Mouse (Mus musculus) intestine, embryonic 14.5 days (tissue): ENCODE measurements around the gene Kdm1a. TPM values are rescaled to one million over a fixed set of nuclear protein-coding genes. Genes with fewer than 3 reads are reported as not detected.

ENCODE experiments used
- ATAC-seq: fragments of 200-750 bp; cut with Nextera tagmentation; replicated peaks from 2 replicates; pipeline ENCODE4 v1.8.0; 2017; ENCODE audit warnings: low read depth, moderate number of reproducible peaks, moderate TSS enrichment, moderate library complexity; ENCODE audit not compliant: low FRiP score, low TSS enrichment
- DNase-seq: peaks from one replicate; pipeline ENCODE4 v3.0.0-alpha.2; 2018; ENCODE audit warnings: low spot score
- H3K27ac ChIP-seq: fragments of 300-500 bp; sonication (generic); 2 replicates; pipeline ENCODE4 v1.5.1; 2014; ENCODE audit warnings: low read depth, mild to moderate bottlenecking, control low read depth
- H3K27me3 ChIP-seq: fragments of 300-500 bp; sonication (generic); replicated peaks from 2 replicates; pipeline ENCODE4 v1.6.1; 2014; ENCODE audit warnings: low read length, control low read depth; ENCODE audit not compliant: control insufficient read depth, insufficient read depth
- H3K36me3 ChIP-seq: fragments of 300-500 bp; sonication (generic); 2 replicates; pipeline ENCODE4 v1.6.1; 2014; ENCODE audit warnings: low read length, control low read depth; ENCODE audit not compliant: control insufficient read depth, insufficient read depth
- H3K4me1 ChIP-seq: fragments of 300-500 bp; sonication (generic); replicated peaks from 2 replicates; pipeline ENCODE4 v1.6.1; 2014; ENCODE audit warnings: low read length, control low read depth, mixed read lengths; ENCODE audit not compliant: control insufficient read depth, insufficient read depth
- H3K4me2 ChIP-seq: fragments of 300-500 bp; sonication (generic); 2 replicates; pipeline ENCODE4 v1.6.1; 2014; ENCODE audit warnings: low read length
- H3K4me3 ChIP-seq: fragments of 300-500 bp; sonication (generic); 2 replicates; pipeline ENCODE4 v1.5.1; 2014; ENCODE audit warnings: low read depth, low read length, control low read depth, mixed read lengths
- H3K9ac ChIP-seq: fragments of 300-500 bp; sonication (generic); 2 replicates; pipeline ENCODE4 v1.6.1; 2014; ENCODE audit warnings: mild to moderate bottlenecking, low read length
- H3K9me3 ChIP-seq: fragments of 300-500 bp; sonication (generic); 2 replicates; pipeline ENCODE4 v1.6.1; 2016; ENCODE audit warnings: low read length, control low read depth; ENCODE audit not compliant: control insufficient read depth
- WGBS: fragments of 180-500 bp; shearing (Covaris S2); extraction: QIAGEN DNeasy Blood & Tissue Kit; methylation state at CpG from one replicate; pipeline ENCODE4 v1.1.7; 2014; 5-methylcytosine and 5-hydroxymethylcytosine counted together
- polyA plus RNA-seq: library from polyadenylated mRNA; unstranded; fragments of >200 nt; fragmentation: Nextera tagmentation; extraction: Ambion mirVana; gene quantifications from 2 replicates; pipeline ENCODE4 v1.2.1, GENCODE M21; 2014

The Kdm1a gene
- polyA plus RNA-seq, 1 experiment from 2014 or later, result 54.8 TPM

DNA sequence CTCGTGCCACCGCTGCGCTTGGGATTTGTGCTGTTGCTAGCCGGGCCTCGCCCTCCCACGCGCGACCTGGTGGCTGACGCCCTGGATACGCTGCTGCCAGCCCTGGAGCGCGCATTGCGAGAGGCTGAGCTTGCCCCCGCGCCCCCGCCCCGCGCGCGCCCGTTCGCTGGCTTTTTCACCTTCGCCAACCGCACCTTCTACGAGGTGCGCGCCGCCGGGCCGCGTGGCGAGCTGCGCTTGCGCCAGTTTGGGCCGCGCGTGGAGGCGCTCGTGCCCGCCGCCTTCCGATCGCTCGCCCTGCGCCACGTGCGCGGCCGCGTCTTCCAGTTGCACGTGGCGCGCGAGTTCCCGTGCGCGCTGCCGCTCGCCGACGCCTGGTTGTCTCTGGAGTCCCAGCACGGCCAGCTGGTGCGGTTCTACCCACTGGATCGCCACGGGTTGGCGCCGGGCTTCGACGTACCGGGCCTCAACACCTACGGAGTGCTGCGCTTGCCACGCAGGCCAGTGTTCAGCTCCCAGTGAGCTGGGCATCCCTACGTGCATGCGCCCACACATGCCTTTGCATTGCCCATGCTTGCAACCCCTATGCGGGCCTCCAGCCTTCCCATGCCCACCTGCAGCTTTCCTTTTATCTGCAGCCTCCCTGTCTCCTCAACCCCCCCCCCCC, 35.2 kb upstream of the Kdm1a start:
- peak overlapping the region; percentile 98 for H3K4me2 ChIP-seq
- H3K4me1 ChIP-seq, result peaks cover 11% of the 10 kb centered on the region; the same call in 1 of the 2 replicates
- WGBS, result 3% methylated on average over 76 of the region's 76 CpGs
- no peaks in the 10 kb centered on the region for H3K36me3 ChIP-seq
- H3K9ac ChIP-seq, result peak overlapping the region; percentile 57
- no peaks in the 10 kb centered on the region for H3K9me3 ChIP-seq
- H3K4me3 ChIP-seq, result peak overlapping the region; percentile 53
- ATAC-seq (peak; percentile 41; the same call in 1 of the 2 replicates), DNase-seq (peak; percentile 73)
- no peak overlapping the region for H3K27ac ChIP-seq
- peaks cover 27% of the 10 kb centered on the region for H3K27me3 ChIP-seq

DNA sequence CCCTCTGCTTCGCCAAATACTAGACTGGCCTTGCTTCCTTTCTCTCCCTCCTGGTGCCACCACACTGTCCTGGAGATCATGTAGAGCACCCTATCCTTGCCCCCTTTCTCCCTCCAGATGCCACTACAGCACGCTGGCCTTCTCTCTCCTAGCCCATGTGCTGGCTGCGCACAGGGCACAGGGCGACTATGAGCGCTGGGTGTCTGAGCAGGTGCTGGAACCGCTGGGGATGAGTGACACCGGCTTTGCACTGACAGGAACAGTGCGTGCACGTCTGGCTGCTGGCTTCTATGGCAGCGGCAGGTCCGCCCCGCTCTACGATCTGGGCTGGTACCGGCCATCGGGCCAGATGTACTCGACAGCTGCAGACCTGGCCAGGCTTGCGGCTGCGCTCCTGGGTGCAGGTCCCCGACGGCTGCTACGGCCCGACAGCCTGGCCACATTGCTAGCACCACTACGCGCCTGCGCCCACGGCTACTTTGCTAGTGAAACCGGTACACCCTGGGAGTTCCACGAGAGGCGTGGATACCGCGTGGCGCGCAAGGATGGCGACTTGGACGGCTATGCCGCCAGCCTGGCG, 34.5 kb upstream of the Kdm1a start:
- peaks cover 27% of the 10 kb centered on the region for H3K27me3 ChIP-seq
- peak overlapping the region; percentile 57 for H3K9ac ChIP-seq
- peaks cover 11% of the 10 kb centered on the region; the same call in 1 of the 2 replicates for H3K4me1 ChIP-seq
- H3K4me3 ChIP-seq, result peak overlapping the region; percentile 53
- 18% methylated on average over 37 of the region's 37 CpGs for WGBS
- peak overlapping the region; percentile 98 for H3K4me2 ChIP-seq
- H3K9me3 ChIP-seq, result no peaks in the 10 kb centered on the region
- DNase-seq (peak; percentile 70), ATAC-seq (no peak)
- no peak overlapping the region for H3K27ac ChIP-seq
- no peaks in the 10 kb centered on the region for H3K36me3 ChIP-seq

GRCm38 (mm10) chr4:136636511-136636910, 34.0 kb upstream of the Kdm1a start:
- WGBS, result 58% methylated on average over 5 of the region's 5 CpGs

DNA sequence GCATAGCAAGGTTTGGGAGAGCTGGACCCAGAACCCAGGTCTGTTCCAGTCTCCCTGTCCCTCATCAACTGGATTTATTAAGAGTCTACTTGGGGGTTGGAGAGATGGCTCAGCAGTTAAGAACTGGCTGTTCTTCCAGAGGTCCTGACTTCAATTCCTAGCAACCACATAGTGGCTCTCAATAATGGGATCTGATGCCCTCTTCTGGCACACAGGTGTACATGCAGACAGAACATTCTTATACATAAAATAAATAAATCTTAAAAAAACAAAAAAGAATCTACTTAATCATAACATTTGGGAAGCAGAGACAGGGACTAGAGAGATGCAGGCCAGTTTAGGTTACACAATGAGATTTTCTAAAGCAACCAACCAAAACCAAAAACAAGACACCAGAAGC, 33.5 kb upstream of the Kdm1a start:
- H3K9me3 ChIP-seq, result no peaks in the 10 kb centered on the region

More at GRCm38 (mm10) chr4:136636511-136636910, 34.0 kb upstream of the Kdm1a start:
- DNase-seq (no peak), ATAC-seq (no peak)
- Histone ChIP-seq H3K9me3 (no peaks in the 10 kb centered on the region), H3K36me3 (no peaks in the 10 kb centered on the region), H3K4me2 (no peak overlapping the region), H3K9ac (no peak overlapping the region), H3K27ac (no peak overlapping the region), H3K4me3 (no peak overlapping the region), H3K27me3 (peaks cover 27% of the 10 kb centered on the region), H3K4me1 (peaks cover 11% of the 10 kb centered on the region; the same call in 1 of the 2 replicates)

DNA sequence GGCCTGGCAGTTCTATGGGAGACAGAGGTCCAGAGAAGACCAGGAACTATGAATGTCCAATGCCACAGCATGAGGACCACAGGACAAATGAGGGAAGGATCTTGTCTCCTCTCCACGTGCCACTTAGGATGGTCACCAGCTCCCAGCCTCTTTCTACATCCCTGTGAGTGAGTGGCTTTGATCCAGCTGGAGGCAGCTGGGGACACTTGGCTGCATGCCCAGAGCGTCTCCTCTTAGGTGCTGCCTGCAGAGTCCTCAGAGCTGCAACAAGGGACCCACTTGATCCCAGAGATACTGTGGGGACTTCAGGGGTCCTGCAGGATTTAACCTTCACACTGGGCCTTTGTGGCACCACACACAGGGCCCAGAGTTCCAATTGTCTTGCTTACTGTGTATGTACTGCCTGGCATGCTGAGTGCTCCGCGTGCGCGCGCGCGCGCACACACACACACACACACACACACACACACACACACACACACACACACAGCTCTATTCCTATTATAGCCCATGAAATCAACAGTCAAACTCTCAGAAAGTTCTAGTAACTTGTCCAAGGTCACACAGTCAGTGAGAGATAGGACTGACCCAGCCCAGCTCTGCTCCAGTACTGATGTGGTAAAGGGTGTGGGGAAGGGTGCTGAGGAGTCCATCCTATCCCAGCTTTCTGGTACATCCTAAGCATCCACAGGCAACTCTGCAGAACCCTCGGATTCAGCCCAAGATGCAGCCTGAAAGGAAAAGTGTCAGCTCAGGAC, 28.9 kb upstream of the Kdm1a start:
- H3K36me3 ChIP-seq, result no peaks in the 10 kb centered on the region
- no peak for DNase-seq
- no peaks in the 10 kb centered on the region for H3K9me3 ChIP-seq
- WGBS, result 81% methylated on average over 11 of the region's 11 CpGs
- no peak for ATAC-seq
- peaks cover 2% of the 10 kb centered on the region for H3K27me3 ChIP-seq
- H3K4me1 ChIP-seq, result no peaks in the 10 kb centered on the region
- H3K27ac ChIP-seq, result no peak overlapping the region
- H3K4me3 ChIP-seq, result no peak overlapping the region
- H3K9ac ChIP-seq, result no peak overlapping the region
- no peak overlapping the region for H3K4me2 ChIP-seq

More for the DNA sequence above, 33.5 kb upstream of the Kdm1a start:
- Histone ChIP-seq H3K27me3 (peaks cover 27% of the 10 kb centered on the region), H3K27ac (no peak overlapping the region), H3K36me3 (no peaks in the 10 kb centered on the region), H3K9ac (no peak overlapping the region), H3K4me3 (no peak overlapping the region), H3K4me2 (no peak overlapping the region), H3K4me1 (peaks cover 11% of the 10 kb centered on the region; the same call in 1 of the 2 replicates)
- DNase-seq, result no peak
- ATAC-seq, result no peak

DNA sequence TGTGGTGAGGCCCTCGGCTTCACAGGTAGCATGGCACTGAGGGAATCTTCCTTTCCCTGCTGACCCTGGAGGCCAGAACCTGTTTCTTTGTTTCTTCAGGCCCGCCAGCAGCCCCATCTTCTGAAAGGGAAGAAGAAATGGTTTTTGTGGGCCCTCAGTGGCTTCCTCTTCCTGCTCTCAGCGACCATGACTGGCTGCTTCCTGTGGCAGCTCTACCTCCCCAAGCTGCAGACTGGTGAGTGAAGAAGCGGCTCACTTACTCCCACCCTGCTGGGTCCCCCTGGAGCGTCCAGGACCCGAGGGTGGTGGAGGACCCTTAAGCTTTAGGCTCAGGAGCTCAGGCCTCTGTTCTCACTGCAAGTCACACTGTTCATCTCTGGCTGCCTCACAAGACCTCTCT, 24.1 kb upstream of the Kdm1a start:
- Histone ChIP-seq H3K27me3 (no peaks in the 10 kb centered on the region), H3K27ac (no peak overlapping the region), H3K9me3 (no peaks in the 10 kb centered on the region), H3K9ac (no peak overlapping the region), H3K4me1 (no peaks in the 10 kb centered on the region), H3K4me3 (no peak overlapping the region), H3K4me2 (no peak overlapping the region), H3K36me3 (no peaks in the 10 kb centered on the region)
- no peak for DNase-seq
- no peak for ATAC-seq
- 70% methylated on average over 6 of the region's 6 CpGs for WGBS

- Histone ChIP-seq H3K4me2 (no peak within 1 kb of the TSS), H3K4me3 (no peak within 1 kb of the TSS), H3K9me3 (no peaks in the 10 kb centered on the region), H3K4me1 (no peaks in the 10 kb centered on the region), H3K36me3 (no peaks in the 10 kb centered on the region), H3K9ac (no peak within 1 kb of the TSS), H3K27me3 (no peaks in the 10 kb centered on the region), H3K27ac (no peak within 1 kb of the TSS)
- WGBS, result 48% methylated on average over 6 of the region's 6 CpGs
- DNase-seq (no peak), ATAC-seq (no peak)
These were observed 19.9 kb upstream of the Kdm1a start, which contains the start of gene Lactbl1 for GRCm38 (mm10) chr4:136622388-136622787. Lactbl1 (plus strand) TSS chr4:136622621.

DNA sequence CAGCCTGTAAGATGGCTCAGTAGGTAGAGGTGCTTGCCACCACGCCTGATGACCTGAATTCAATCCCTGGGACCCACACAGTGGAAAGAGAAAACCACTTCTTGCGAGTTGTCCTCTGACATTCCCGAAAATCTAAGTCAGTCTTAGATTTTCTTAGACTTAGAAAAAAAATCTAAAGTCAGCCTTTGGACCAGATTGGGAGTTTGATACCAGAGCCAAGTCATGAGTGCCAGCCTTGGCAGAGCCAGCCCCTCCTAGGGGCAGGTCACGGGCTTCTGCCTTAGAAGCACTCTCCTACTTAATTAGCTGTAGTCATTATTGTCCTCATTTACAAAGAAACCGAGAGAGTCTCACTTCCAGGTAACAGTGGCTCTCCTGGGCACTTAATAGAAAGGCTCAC, 19.4 kb upstream of the Kdm1a start:
- Histone ChIP-seq H3K4me1 (no peaks in the 10 kb centered on the region), H3K4me3 (no peak overlapping the region), H3K27ac (no peak overlapping the region), H3K9ac (no peak overlapping the region), H3K27me3 (no peaks in the 10 kb centered on the region), H3K4me2 (no peak overlapping the region), H3K36me3 (no peaks in the 10 kb centered on the region), H3K9me3 (no peaks in the 10 kb centered on the region)
- no peak for DNase-seq
- ATAC-seq, result no peak
- 64% methylated on average over 5 of the region's 5 CpGs for WGBS
